Mouse (Mus musculus) MEL (cell line): Measurements from ENCODE around the gene Rbm45.

ENCODE experiments used
- CHD2 ChIP-seq: IDR thresholded peaks from 2 replicates; pipeline ENCODE4 v1.6.1; 2011; ENCODE audit warnings: low read length, improper control_type of control experiment
- CTCF ChIP-seq, 3 experiments: IDR thresholded peaks in 2 of 3; conservative IDR thresholded peaks in 1 of 3; 2 replicates each; pipeline ENCODE4 v1.5.1; 2011 to 2012; ENCODE audit warnings: low read length in 3 of 3, low read depth in 2 of 3, mild to moderate bottlenecking in 2 of 3, improper control_type of control experiment in 1 of 3, inconsistent platforms in 1 of 3, mixed read lengths in 1 of 3, moderate library complexity in 1 of 3; ENCODE audit not compliant: control insufficient read depth in 1 of 3, insufficient read depth in 1 of 3, poor library complexity in 1 of 3, severe bottlenecking in 1 of 3
- GATA1 ChIP-seq: IDR thresholded peaks from 2 replicates; pipeline ENCODE4 v1.6.1; 2011; ENCODE audit warnings: low read depth, low read length, improper control_type of control experiment
- NRF1 ChIP-seq: IDR thresholded peaks from 2 replicates; pipeline ENCODE4 v1.6.1; 2014; ENCODE audit warnings: low read depth, mild to moderate bottlenecking, inconsistent platforms, low read length, improper control_type of control experiment, moderate library complexity; ENCODE audit not compliant: poor library complexity, insufficient read depth, severe bottlenecking
- POLR2A ChIP-seq, 2 experiments: IDR thresholded peaks; 2 replicates each; pipeline ENCODE4 v1.6.1; 2011 to 2012; ENCODE audit warnings: low read length in 2 of 2, mild to moderate bottlenecking in 2 of 2, control low read depth in 1 of 2, improper control_type of control experiment in 1 of 2, low read depth in 1 of 2, moderate library complexity in 1 of 2; ENCODE audit not compliant: control insufficient read depth in 1 of 2, insufficient read depth in 1 of 2, poor library complexity in 1 of 2

DNA sequence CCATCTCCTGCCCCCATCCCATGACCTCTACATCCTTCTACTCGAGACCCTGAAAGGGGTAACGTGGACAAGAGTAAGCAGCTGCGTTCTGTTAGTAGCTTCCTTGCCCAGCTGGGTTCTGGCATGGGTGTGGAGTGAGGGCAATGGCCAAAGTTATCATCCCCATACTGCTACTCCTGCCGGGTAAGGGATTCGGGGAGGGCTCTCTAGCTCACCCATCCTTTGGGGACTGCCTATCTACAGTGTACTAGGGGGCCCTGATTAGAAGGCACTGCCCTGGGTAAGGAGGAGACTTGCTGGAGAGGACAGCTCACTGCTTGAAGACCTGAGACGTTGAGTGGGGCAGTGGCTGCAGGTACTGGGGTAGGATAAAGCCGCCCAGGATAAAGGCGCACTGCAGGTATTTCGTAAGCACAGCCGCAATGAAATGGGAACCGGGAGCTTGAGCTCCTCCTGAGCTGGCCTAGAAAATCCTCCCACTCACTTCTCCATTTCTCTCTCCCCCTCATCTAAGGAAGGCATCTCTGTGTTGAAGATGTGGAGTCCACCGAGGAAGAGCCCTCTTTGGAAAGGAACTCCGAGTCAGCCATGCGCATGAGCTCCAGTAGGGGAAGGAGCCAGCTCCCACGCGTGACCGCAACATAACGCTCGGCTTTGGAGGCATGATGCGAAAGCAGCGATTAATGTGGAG, 46.5 kb upstream of the Rbm45 start:
- no peak for TF ChIP-seq GATA1
- no peak for TF ChIP-seq NRF1
- TF ChIP-seq CHD2: no peak
- no peak for TF ChIP-seq POLR2A (IDR thresholded peaks at IDR 0.05; ENCODE audit: control insufficient read depth in 1 of 2, insufficient read depth in 1 of 2, low read depth in 1 of 2, low read length in 2 of 2, poor library complexity in 1 of 2)
- no peak for TF ChIP-seq CTCF (IDR thresholded peaks at IDR 0.05 in 2 of 3, conservative IDR thresholded peaks at IDR 0.05 in 1 of 3; ENCODE audit: control insufficient read depth in 1 of 3, insufficient read depth in 1 of 3, low read depth in 2 of 3, low read length in 3 of 3, poor library complexity in 1 of 3, severe bottlenecking in 1 of 3)
